Mouse (Mus musculus): Measurements from ENCODE around the gene Slc4a4. TPM values are rescaled to one million over a fixed set of nuclear protein-coding genes. Genes with fewer than 3 reads are reported as not detected.

Gene Slc4a4
- 48.1 and 53.7 TPM in 2 replicates for polyA plus RNA-seq (2012; rRNA removed)

DNA sequence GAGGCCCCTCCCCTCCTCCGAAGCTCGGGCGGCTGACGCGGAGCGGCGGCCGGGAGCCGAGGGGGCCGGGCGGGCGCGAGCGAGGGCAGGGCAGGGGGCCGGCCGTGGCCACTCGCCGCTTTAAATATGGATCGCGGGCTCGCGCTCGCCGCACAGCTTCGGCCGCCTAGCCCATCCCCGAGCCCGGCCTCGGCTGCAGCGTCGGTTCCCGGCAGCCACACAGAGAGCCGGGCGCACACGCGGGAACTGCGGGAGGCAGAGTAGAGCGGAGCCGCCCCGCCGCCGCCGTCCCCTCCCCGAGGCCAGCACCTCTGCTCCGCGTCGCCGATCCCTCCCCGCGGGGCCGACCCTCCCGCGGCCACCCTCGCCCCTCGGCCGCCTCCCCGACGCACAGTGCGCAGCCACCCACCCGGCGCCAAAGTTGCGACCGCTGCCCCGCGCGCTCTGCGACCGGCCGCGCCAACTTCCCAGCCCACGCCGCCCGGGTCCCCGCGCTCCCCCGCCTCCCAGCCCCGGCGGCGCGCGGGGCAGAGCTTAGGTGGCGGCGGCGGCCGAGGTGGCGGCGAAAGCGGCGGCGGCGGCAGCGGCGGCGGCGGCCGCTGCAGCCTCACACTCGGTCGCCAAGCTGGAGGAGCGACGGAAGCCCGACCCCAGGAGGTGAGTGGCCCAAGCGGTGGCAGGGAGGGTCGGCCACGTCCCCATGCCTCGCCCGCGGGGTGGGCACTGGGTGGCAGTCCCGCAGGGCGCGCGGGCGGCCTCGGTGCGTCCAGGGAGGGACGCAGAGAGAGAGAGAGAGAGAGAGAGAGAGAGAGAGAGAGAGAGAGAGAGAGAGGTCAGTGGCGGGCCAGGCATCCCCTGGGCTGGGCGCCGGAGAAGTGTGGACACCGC is at the start of gene Slc4a4:
Slc4a4 (plus strand) TSS at position 151 of the 888 bp plus-strand sequence.
- Histone ChIP-seq H3K4me3 (ENCODE audit: insufficient read depth, low read length) (peak within 1 kb of the TSS; percentile 48), H3K27ac (ENCODE audit: insufficient read depth, low read length) (no peak within 1 kb of the TSS), H3K4me1 (ENCODE audit: control insufficient read depth, insufficient read depth, low read length) (no peaks in the 10 kb centered on the region; the same call in 1 of the 2 replicates)
- TF ChIP-seq POLR2A (IDR thresholded peaks at IDR 0.05; ENCODE audit: extremely low read depth, insufficient read depth, low read length) = no peak
- TF ChIP-seq CTCF (IDR thresholded peaks at IDR 0.05; ENCODE audit: extremely low read depth, insufficient read depth, low read length) = no peak

DNA sequence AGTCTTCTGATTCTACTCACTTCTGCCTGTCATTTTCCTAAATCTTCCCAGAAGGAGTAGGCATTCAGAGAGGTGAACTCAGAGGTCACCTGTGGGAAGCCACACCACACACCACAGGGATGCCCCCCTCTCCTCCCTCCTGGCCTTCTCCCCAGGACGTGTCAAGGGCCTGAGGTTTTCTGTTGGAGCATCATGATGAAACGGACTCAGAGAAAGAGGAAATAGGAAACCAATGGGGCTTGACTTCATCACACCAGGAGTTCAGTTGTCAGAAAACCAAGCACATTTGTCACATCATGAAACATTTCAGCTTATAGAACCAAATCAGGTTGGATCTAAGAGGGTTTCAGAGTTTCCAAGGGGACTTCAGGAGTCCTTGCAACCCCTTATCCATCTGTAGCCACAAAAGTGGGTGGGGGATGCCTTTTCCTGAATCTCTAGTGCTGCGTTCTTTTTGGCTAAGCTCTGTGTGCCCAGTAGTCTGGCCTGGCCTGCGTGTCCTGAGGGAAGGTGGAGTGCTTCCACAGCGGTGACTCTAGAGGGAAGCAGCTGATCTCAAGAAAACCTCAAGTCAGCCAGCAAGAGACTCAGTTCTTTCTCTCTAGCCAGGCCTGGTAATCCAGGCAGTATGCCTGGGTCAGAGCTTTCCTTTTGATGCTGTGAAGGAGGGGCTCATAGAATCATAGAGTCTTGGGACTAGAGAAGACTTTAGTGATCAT is 46.4 kb upstream of the Slc4a4 start:
- TF ChIP-seq CTCF (IDR thresholded peaks at IDR 0.05; ENCODE audit: extremely low read depth, insufficient read depth, low read length) (no peak), POLR2A (IDR thresholded peaks at IDR 0.05; ENCODE audit: extremely low read depth, insufficient read depth, low read length) (no peak)
- H3K4me1 ChIP-seq (ENCODE audit: control insufficient read depth, insufficient read depth, low read length) = no peaks in the 10 kb centered on the region
- H3K4me3 ChIP-seq (ENCODE audit: insufficient read depth, low read length) = no peak overlapping the region
- no peak overlapping the region for H3K27ac ChIP-seq (ENCODE audit: insufficient read depth, low read length)

DNA sequence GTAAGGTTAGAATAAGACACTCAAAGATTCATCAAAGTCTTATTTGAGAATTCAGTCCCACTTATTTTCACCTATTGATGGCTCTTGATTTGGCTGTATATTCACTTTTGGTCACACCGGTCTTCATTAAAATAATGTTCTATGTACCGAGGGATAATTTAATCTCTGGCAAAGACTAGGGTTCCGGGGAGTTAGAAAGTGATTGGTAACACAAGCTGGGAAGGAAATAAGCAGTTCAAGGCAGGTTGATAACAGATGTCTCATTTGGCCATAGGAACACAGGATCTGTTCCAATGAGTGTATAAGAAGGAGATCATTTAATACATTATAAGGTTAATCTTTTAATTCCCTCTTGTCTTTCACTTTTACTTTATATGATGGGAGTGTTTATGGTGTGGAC is 29.3 kb upstream of the Slc4a4 start:
- H3K4me3 ChIP-seq (ENCODE audit: insufficient read depth, low read length) = no peak overlapping the region
- TF ChIP-seq CTCF (IDR thresholded peaks at IDR 0.05; ENCODE audit: extremely low read depth, insufficient read depth, low read length) (no peak), POLR2A (IDR thresholded peaks at IDR 0.05; ENCODE audit: extremely low read depth, insufficient read depth, low read length) (no peak)
- H3K4me1 ChIP-seq (ENCODE audit: control insufficient read depth, insufficient read depth, low read length) = no peaks in the 10 kb centered on the region
- H3K27ac ChIP-seq (ENCODE audit: insufficient read depth, low read length) = no peak overlapping the region

DNA sequence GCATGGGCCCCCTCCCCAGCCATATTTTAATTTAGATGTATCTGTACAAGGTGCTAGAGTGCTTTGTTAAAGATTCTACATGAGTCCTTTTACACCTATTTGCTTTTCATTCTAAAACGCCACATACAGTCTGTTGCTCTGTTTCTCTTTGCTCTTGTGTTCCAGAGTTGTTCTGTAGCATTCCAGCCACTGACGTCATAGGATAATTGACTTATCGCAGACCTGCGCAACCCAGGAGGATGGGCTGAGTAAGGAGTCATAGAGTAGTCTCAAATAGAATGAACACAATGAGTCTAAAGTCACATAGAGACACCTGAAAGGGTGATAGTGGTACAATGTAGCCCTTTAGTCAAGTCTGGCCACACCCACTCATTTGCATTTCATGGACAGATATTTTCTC is 28.8 kb upstream of the Slc4a4 start:
- no peak overlapping the region for H3K27ac ChIP-seq (ENCODE audit: insufficient read depth, low read length)
- no peak overlapping the region for H3K4me3 ChIP-seq (ENCODE audit: insufficient read depth, low read length)
- H3K4me1 ChIP-seq (ENCODE audit: control insufficient read depth, insufficient read depth, low read length) = no peaks in the 10 kb centered on the region
- TF ChIP-seq CTCF (IDR thresholded peaks at IDR 0.05; ENCODE audit: extremely low read depth, insufficient read depth, low read length) = no peak
- TF ChIP-seq POLR2A (IDR thresholded peaks at IDR 0.05; ENCODE audit: extremely low read depth, insufficient read depth, low read length) = no peak

DNA sequence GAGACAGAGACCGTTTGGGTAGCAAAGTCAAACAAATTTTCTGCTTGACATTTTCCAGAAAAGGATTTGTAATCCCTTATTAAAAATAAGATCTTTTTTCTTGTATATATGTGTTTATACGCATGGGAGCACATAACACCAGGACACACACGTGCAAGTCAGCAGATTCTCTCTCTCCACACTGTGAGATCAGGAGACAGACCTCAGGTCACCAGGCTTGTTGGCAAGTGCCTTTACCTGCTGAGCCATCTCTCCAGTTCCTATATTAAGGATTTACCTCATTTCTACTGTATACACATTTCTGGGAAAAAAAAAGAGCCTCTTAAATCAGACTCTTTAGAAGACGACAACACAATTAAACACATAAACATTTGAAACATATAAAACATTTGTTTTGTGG is 28.4 kb upstream of the Slc4a4 start:
- Histone ChIP-seq H3K4me3 (ENCODE audit: insufficient read depth, low read length) (no peak overlapping the region), H3K27ac (ENCODE audit: insufficient read depth, low read length) (no peak overlapping the region), H3K4me1 (ENCODE audit: control insufficient read depth, insufficient read depth, low read length) (no peaks in the 10 kb centered on the region)
- no peak for TF ChIP-seq POLR2A (IDR thresholded peaks at IDR 0.05; ENCODE audit: extremely low read depth, insufficient read depth, low read length)
- TF ChIP-seq CTCF (IDR thresholded peaks at IDR 0.05; ENCODE audit: extremely low read depth, insufficient read depth, low read length) = no peak

DNA sequence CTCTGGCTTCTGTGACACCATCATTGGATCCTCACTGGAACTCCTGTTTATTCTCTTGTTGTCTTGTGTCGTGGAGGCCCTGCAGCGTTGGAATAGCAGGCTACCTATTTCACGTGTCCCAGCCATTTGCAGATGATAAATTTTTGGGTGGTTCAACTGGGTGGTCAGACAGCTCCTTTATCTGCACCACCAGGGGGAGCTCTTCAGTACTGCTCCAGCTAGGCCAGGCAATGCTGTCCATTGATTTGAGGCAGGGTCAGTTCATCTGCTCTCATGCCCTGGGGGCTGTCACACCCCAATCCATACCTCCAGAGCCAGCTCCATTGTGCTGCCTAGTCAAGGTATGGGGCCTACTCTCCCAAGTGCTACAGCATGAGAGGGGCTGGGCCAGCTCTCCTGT is 24.5 kb upstream of the Slc4a4 start:
- H3K4me3 ChIP-seq (ENCODE audit: insufficient read depth, low read length) = no peak overlapping the region

DNA sequence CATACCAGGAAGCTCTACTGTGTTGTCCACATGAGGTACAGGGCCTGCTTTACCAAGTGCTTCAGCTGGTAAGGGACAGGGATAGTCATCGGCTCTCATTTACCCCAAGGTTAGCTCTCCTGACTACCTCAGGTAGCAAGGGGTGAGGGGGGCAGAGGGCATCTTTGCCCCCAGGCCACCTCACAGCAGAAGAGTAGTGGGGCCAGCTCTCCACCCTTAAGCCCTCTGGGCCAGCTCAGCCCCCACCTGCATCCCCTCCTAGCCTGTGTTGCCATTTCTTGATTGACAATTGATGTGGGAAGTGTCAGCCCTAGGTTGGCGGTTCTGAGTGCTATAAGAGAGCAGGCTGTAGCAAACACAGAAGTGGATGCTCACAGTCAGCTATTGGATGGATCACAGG is 23.8 kb upstream of the Slc4a4 start:
- H3K27ac ChIP-seq (ENCODE audit: insufficient read depth, low read length) = no peak overlapping the region
- TF ChIP-seq CTCF (IDR thresholded peaks at IDR 0.05; ENCODE audit: extremely low read depth, insufficient read depth, low read length) (no peak), POLR2A (IDR thresholded peaks at IDR 0.05; ENCODE audit: extremely low read depth, insufficient read depth, low read length) (no peak)
- no peak overlapping the region for H3K4me3 ChIP-seq (ENCODE audit: insufficient read depth, low read length)
- H3K4me1 ChIP-seq (ENCODE audit: control insufficient read depth, insufficient read depth, low read length) = no peaks in the 10 kb centered on the region

More for the DNA sequence above, 24.5 kb upstream of the Slc4a4 start:
- no peak for TF ChIP-seq POLR2A (IDR thresholded peaks at IDR 0.05; ENCODE audit: extremely low read depth, insufficient read depth, low read length)
- TF ChIP-seq CTCF (IDR thresholded peaks at IDR 0.05; ENCODE audit: extremely low read depth, insufficient read depth, low read length) = peak; percentile 34; the same call in 1 of the 2 replicates
- Histone ChIP-seq H3K4me1 (ENCODE audit: control insufficient read depth, insufficient read depth, low read length) (no peaks in the 10 kb centered on the region), H3K27ac (ENCODE audit: insufficient read depth, low read length) (no peak overlapping the region)

DNA sequence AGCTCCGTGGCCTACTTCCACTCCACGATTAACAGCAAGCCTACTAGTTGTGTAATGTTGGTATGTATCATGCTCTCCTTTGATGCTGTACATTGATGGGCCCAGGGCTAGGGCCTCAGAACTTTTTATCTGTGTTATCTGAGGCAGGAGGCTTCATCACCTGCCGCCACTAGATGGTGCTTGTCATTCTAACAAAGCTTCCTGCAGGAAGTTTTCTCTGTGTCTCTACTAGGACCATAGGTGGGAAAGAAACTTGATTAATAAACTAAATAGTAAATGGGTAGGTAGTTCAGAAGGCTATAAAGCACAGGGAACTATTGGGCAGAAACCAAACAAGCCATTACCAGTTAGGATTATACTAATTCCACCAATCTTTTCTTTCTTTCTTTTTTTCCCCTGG is 2.5 kb upstream of the Slc4a4 start:
- TF ChIP-seq CTCF (IDR thresholded peaks at IDR 0.05; ENCODE audit: extremely low read depth, insufficient read depth, low read length) (peak; percentile 61), POLR2A (IDR thresholded peaks at IDR 0.05; ENCODE audit: extremely low read depth, insufficient read depth, low read length) (no peak)
- H3K4me3 ChIP-seq (ENCODE audit: insufficient read depth, low read length) = no peak overlapping the region
- no peak overlapping the region for H3K27ac ChIP-seq (ENCODE audit: insufficient read depth, low read length)
- no peaks in the 10 kb centered on the region for H3K4me1 ChIP-seq (ENCODE audit: control insufficient read depth, insufficient read depth, low read length)

DNA sequence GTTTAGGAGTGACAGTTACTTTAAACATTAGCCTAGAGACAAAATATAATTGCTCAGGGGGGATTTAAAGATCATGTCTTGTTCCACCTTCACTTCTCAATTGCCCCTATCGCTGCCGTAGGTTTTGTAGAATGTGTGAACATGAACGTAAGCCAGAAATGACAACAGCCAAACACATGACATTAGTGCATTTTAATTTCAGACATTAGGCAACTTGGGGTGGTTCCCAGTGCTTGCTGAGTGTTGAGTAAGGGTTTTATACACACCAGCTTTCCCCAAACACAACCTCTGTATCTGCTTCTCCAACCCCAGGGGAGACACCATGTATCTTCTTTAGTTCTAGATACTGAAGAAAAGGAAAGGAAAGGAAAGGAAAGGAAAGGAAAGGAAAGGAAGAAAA is 1.1 kb upstream of the Slc4a4 start:
- no peak for TF ChIP-seq CTCF (IDR thresholded peaks at IDR 0.05; ENCODE audit: extremely low read depth, insufficient read depth, low read length)
- no peak for TF ChIP-seq POLR2A (IDR thresholded peaks at IDR 0.05; ENCODE audit: extremely low read depth, insufficient read depth, low read length)
- H3K4me3 ChIP-seq (ENCODE audit: insufficient read depth, low read length) = no peak overlapping the region
- H3K27ac ChIP-seq (ENCODE audit: insufficient read depth, low read length) = no peak overlapping the region
- no peaks in the 10 kb centered on the region; the same call in 1 of the 2 replicates for H3K4me1 ChIP-seq (ENCODE audit: control insufficient read depth, insufficient read depth, low read length)
